Comparison of ENCODE assay signal across 8 mouse cellular contexts in genomic region chr2:168154090-168154881, GRCm38 (mm10). TPM values are rescaled to one million over a fixed set of nuclear protein-coding genes. Genes with fewer than 3 reads are reported as not detected.
DNase-seq lines count a peak whose midpoint lies in the region; ATAC-seq lines count a peak whose summit lies in the region.

No protein-coding gene starts in this region.

- 22% methylated on average over 14 of the region's 14 CpGs for WGBS in hindbrain, embryonic 11.5 days

- peak overlapping the region; percentile 48; the same call in 1 of the 2 replicates for H3K27ac ChIP-seq in hindbrain, embryonic 11.5 days (ENCODE audit: low read depth, low read length)

- no peak overlapping the region for H3K4me3 ChIP-seq in hindbrain, embryonic 11.5 days (ENCODE audit: low read depth, low read length)

- no peaks in the 10 kb centered on the region for H3K27me3 ChIP-seq in hindbrain, embryonic 11.5 days (ENCODE audit: control insufficient read depth, insufficient read depth, low read length)

- 0 out of 2 replicates have a peak overlapping the region, but pooled peaks have one; percentile 0 for H3K4me2 ChIP-seq in hindbrain, embryonic 11.5 days (replicated peaks; ENCODE audit: low read depth, low read length)

- peaks cover 5% of the 10 kb centered on the region; the same call in 1 of the 2 replicates for H3K4me1 ChIP-seq in hindbrain, embryonic 11.5 days (replicated peaks; ENCODE audit: control insufficient read depth, insufficient read depth, low read length)

- DNase-seq in MEL-GATA-1-ER (ENCODE audit: extremely low read depth, low read depth), result peak; percentile 53
- DNase-seq in cerebellum, adult 9-10 months, result peak; percentile 14
- peak; percentile 17 to 53 for DNase-seq in frontal cortex, adult 2 months (ENCODE audit: extremely low spot score in 1 of 2, low spot score in 1 of 2)
- peak; percentile 97 for DNase-seq in hindbrain, embryonic 11.5 days (ENCODE audit: low spot score)
- DNase-seq in layer of hippocampus, postnatal 10 days (ENCODE audit: low spot score in 2 of 2), result peak; percentile 76
- DNase-seq in lung, postnatal 10 days, result peak; percentile 96
- DNase-seq in ovary, postnatal 36 days (ENCODE audit: low spot score), result peak; percentile 85
- peak; percentile 82 for DNase-seq in thymus, postnatal 25 days

- H3K9ac ChIP-seq in hindbrain, embryonic 11.5 days (ENCODE audit: low read depth, low read length), result peak overlapping the region; percentile 31; the same call in 1 of the 2 replicates

- no peaks in the 10 kb centered on the region for H3K36me3 ChIP-seq in hindbrain, embryonic 11.5 days (ENCODE audit: control insufficient read depth, insufficient read depth, low read length)

- no peaks in the 10 kb centered on the region for H3K9me3 ChIP-seq in hindbrain, embryonic 11.5 days (ENCODE audit: control insufficient read depth, low read length)

- peak; percentile 92 for ATAC-seq in hindbrain, embryonic 11.5 days (ENCODE audit: low FRiP score)

RNA-seq across cellular contexts. Expression of gene Adnp, which starts 52.6 kb away (rescaled TPM):
- polyA plus RNA-seq in frontal cortex, adult 2 months (2012; rRNA removed), result 33.8 and 43.5 TPM in 2 replicates
- 2.8 and 8.5 TPM in 2 replicates for polyA plus RNA-seq in hindbrain, embryonic 11.5 days (2014; fragmentation: Nextera tagmentation; extraction: Ambion mirVana)
- 100 to 1,000 TPM; 113 to 115 TPM for total RNA-seq in layer of hippocampus, postnatal 10 days (2021)

Comparison
In these comparisons a context has a peak if more than half of its experiments do, and no peak if none do; other contexts are left out.
1. DNase-seq: peak in every context shown above with its lines; median percentile 97 in hindbrain, embryonic 11.5 days; 96 in lung, postnatal 10 days; 85 in ovary, postnatal 36 days; 82 in thymus, postnatal 25 days; 76 in layer of hippocampus, postnatal 10 days; 53 in MEL-GATA-1-ER; 35 in frontal cortex, adult 2 months; 14 in cerebellum, adult 9-10 months.